Mouse (Mus musculus): ENCODE results near the gene Tbc1d1. TPM values are rescaled to one million over a fixed set of nuclear protein-coding genes. Genes with fewer than 3 reads are reported as not detected.

Gene Tbc1d1
- total and polyA plus RNA-seq, 2 experiments, result 2.2 to 8.1 TPM

GRCm38 (mm10) chr5:64296328-64296727, 140.2 kb downstream of the Tbc1d1 start:
- Histone ChIP-seq H3K27me3 (ENCODE audit: control insufficient read depth, insufficient read depth, low read length) (no peaks in the 10 kb centered on the region), H3K9ac (ENCODE audit: low read depth, low read length) (no peak overlapping the region), H3K27ac (replicated peaks; ENCODE audit: insufficient read depth, low read depth, low read length) (no peak overlapping the region), H3K79me2 (ENCODE audit: control insufficient read depth, insufficient read depth, low read length) (no peaks in the 10 kb centered on the region), H3K4me3 (ENCODE audit: insufficient read depth, low read depth, low read length) (no peak overlapping the region), H3K36me3 (ENCODE audit: control insufficient read depth, insufficient read depth, low read length) (no peaks in the 10 kb centered on the region), H3K4me1 (ENCODE audit: control insufficient read depth, insufficient read depth, low read length) (peaks cover 9% of the 10 kb centered on the region; the same call in 1 of the 2 replicates)
- 88% methylated on average over 7 of the region's 7 CpGs for WGBS
- no peak for TF ChIP-seq CTCF (IDR thresholded peaks at IDR 0.05; ENCODE audit: low read depth, low read length)
- TF ChIP-seq POLR2A (IDR thresholded peaks at IDR 0.05; ENCODE audit: extremely low read depth, insufficient read depth, low read length), result no peak
- no peak for DNase-seq (ENCODE audit: extremely low read depth, low read depth, low spot score)

- H3K9ac ChIP-seq (ENCODE audit: low read depth, low read length), result no peak overlapping the region
- H3K4me1 ChIP-seq (ENCODE audit: control insufficient read depth, insufficient read depth, low read length), result peaks cover 9% of the 10 kb centered on the region; the same call in 1 of the 2 replicates
- no peak overlapping the region for H3K27ac ChIP-seq (replicated peaks; ENCODE audit: insufficient read depth, low read depth, low read length)
- 64% methylated on average over 4 of the region's 4 CpGs for WGBS
- no peaks in the 10 kb centered on the region for H3K36me3 ChIP-seq (ENCODE audit: control insufficient read depth, insufficient read depth, low read length)
- no peak overlapping the region for H3K4me3 ChIP-seq (ENCODE audit: insufficient read depth, low read depth, low read length)
- TF ChIP-seq CTCF (IDR thresholded peaks at IDR 0.05; ENCODE audit: low read depth, low read length) (no peak), POLR2A (IDR thresholded peaks at IDR 0.05; ENCODE audit: extremely low read depth, insufficient read depth, low read length) (no peak)
- DNase-seq (ENCODE audit: extremely low read depth, low read depth, low spot score), result peak; percentile 28
- H3K79me2 ChIP-seq (ENCODE audit: control insufficient read depth, insufficient read depth, low read length), result no peaks in the 10 kb centered on the region
- H3K27me3 ChIP-seq (ENCODE audit: control insufficient read depth, insufficient read depth, low read length), result no peaks in the 10 kb centered on the region
These were observed 141.0 kb downstream of the Tbc1d1 start for GRCm38 (mm10) chr5:64297100-64297499.

- TF ChIP-seq CTCF (IDR thresholded peaks at IDR 0.05; ENCODE audit: low read depth, low read length) (no peak), POLR2A (IDR thresholded peaks at IDR 0.05; ENCODE audit: extremely low read depth, insufficient read depth, low read length) (no peak)
- no peaks in the 10 kb centered on the region for H3K79me2 ChIP-seq (ENCODE audit: control insufficient read depth, insufficient read depth, low read length)
- H3K27ac ChIP-seq (replicated peaks; ENCODE audit: insufficient read depth, low read depth, low read length), result no peak overlapping the region
- WGBS, result 42% methylated on average over 20 of the region's 20 CpGs
- no peak overlapping the region for H3K9ac ChIP-seq (ENCODE audit: low read depth, low read length)
- no peaks in the 10 kb centered on the region for H3K36me3 ChIP-seq (ENCODE audit: control insufficient read depth, insufficient read depth, low read length)
- DNase-seq (ENCODE audit: extremely low read depth, low read depth, low spot score), result peak; percentile 74
- H3K4me3 ChIP-seq (ENCODE audit: insufficient read depth, low read depth, low read length), result no peak overlapping the region
- H3K27me3 ChIP-seq (ENCODE audit: control insufficient read depth, insufficient read depth, low read length), result no peaks in the 10 kb centered on the region
- peaks cover 9% of the 10 kb centered on the region; the same call in 1 of the 2 replicates for H3K4me1 ChIP-seq (ENCODE audit: control insufficient read depth, insufficient read depth, low read length)
These were observed 142.4 kb downstream of the Tbc1d1 start for GRCm38 (mm10) chr5:64298331-64299036.

- no peaks in the 10 kb centered on the region for H3K27me3 ChIP-seq (ENCODE audit: control insufficient read depth, insufficient read depth, low read length)
- DNase-seq (ENCODE audit: extremely low read depth, low read depth, low spot score), result no peak
- H3K79me2 ChIP-seq (ENCODE audit: control insufficient read depth, insufficient read depth, low read length), result no peaks in the 10 kb centered on the region
- peaks cover 9% of the 10 kb centered on the region; the same call in 1 of the 2 replicates for H3K4me1 ChIP-seq (ENCODE audit: control insufficient read depth, insufficient read depth, low read length)
- H3K4me3 ChIP-seq (ENCODE audit: insufficient read depth, low read depth, low read length), result no peak overlapping the region
- 72% methylated on average over 7 of the region's 7 CpGs for WGBS
- no peak overlapping the region for H3K9ac ChIP-seq (ENCODE audit: low read depth, low read length)
- H3K36me3 ChIP-seq (ENCODE audit: control insufficient read depth, insufficient read depth, low read length), result no peaks in the 10 kb centered on the region
- H3K27ac ChIP-seq (replicated peaks; ENCODE audit: insufficient read depth, low read depth, low read length), result no peak overlapping the region
- TF ChIP-seq CTCF (IDR thresholded peaks at IDR 0.05; ENCODE audit: low read depth, low read length) (no peak), POLR2A (IDR thresholded peaks at IDR 0.05; ENCODE audit: extremely low read depth, insufficient read depth, low read length) (no peak)
These were observed 143.6 kb downstream of the Tbc1d1 start for GRCm38 (mm10) chr5:64299508-64300324.

- TF ChIP-seq CTCF (IDR thresholded peaks at IDR 0.05; ENCODE audit: low read depth, low read length), result no peak
- no peak for TF ChIP-seq POLR2A (IDR thresholded peaks at IDR 0.05; ENCODE audit: extremely low read depth, insufficient read depth, low read length)
- H3K36me3 ChIP-seq (ENCODE audit: control insufficient read depth, insufficient read depth, low read length), result no peaks in the 10 kb centered on the region
- DNase-seq (ENCODE audit: extremely low read depth, low read depth, low spot score), result no peak
- H3K79me2 ChIP-seq (ENCODE audit: control insufficient read depth, insufficient read depth, low read length), result no peaks in the 10 kb centered on the region
- H3K27me3 ChIP-seq (ENCODE audit: control insufficient read depth, insufficient read depth, low read length), result no peaks in the 10 kb centered on the region
- no peak overlapping the region for H3K27ac ChIP-seq (replicated peaks; ENCODE audit: insufficient read depth, low read depth, low read length)
- H3K4me3 ChIP-seq (ENCODE audit: insufficient read depth, low read depth, low read length), result no peak overlapping the region
- H3K9ac ChIP-seq (ENCODE audit: low read depth, low read length), result no peak overlapping the region
- 84% methylated on average over 4 of the region's 4 CpGs for WGBS
- peaks cover 9% of the 10 kb centered on the region; the same call in 1 of the 2 replicates for H3K4me1 ChIP-seq (ENCODE audit: control insufficient read depth, insufficient read depth, low read length)
These were observed 145.1 kb downstream of the Tbc1d1 start for GRCm38 (mm10) chr5:64301246-64301645.

All from liver, adult 2 months (tissue).